Mouse (Mus musculus): ENCODE measurements around the gene Trpm4.

Gene Trpm4

GRCm38 (mm10) chr7:45255822-45256221 is 77.8 kb downstream of the Trpm4 start:
- DNase-seq (ENCODE audit: low spot score) = peak; percentile 38

DNA sequence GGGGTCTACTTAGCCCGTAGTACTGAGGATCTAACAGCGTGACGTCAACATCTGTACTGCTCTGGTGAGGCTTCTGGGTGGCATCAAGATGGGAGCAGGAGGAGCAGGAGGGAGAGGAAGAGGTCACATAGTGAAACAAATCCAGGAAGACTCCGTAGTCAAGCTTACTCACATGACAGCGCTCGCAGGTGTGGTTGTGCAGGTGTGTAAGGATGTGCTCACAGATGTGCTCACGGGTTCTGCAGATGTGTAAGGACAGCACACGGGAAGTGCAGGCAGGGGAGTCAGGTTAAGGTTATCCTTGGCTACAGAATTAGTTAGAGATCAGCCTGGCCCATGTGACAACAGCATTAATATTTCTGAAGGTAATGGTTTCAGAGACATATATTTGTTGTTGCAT is 79.8 kb downstream of the Trpm4 start:
- DNase-seq (ENCODE audit: low spot score) = no peak

Measured in urinary bladder, postnatal 25 days (tissue).